Mouse (Mus musculus) fat pad, adult 2 months (tissue): Measurements from ENCODE around the gene Akna.

ENCODE experiments used
- DNase-seq: peaks from one replicate; pipeline ENCODE4 v3.0.0-alpha.2; 2011; ENCODE audit warnings: low read depth, low spot score; ENCODE audit errors: extremely low read depth

Gene Akna

GRCm38 (mm10) chr4:63384262-63384661 lies 18.9 kb downstream of the Akna start:
- DNase-seq: no peak

DNA sequence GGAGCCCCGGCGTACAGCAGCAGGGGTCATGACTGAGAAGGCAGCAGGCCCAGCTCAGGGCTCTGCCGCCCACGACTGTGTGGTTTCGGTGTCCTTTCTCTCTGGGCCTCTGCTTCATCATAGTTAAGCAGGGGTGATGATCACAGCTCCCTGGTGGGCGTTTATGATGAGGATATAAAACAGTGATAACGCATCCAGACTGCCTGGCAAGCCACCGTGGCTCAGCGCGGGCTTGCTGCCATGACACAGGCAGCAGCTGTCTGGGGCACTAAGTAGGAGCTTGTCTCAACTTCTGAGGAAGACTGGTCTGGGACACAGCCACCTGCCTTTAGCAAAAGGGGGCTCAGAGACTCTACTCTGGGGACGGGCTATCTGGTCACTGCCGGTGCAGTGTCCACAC lies 19.7 kb downstream of the Akna start:
- no peak for DNase-seq

DNA sequence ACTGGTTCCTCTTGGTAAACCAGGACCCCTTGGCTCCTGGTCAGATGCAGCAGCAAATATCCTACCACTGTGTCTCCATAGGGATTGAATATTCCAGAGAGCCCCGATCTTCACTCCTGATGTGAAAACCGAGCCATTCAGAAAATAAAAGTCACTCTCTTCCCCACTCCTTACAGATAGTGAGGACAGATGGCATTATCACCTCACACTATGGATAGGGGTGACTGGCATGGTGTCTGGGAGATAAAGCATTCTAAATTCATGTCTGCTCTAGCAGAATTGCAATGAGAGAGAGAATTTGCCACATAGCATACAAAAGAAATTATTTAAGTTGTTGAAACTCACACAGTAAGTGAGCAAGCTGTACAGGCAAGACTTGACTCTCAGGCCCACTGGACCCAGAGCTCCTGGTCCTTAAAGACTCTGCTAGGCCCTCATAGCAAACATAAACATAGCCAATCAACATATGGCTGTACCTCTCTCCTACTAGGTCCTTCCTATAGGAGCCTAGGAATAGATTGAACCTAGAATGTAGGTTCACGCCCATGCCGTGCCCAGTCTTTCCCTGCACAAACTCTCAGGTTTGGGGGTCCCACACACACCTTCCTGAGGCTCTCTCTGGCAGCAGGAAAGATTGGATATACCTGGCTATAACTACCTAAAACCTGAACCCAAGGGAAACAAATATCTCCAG lies 20.3 kb downstream of the Akna start:
- no peak for DNase-seq

- no peak for DNase-seq
These were observed 25.7 kb downstream of the Akna start for GRCm38 (mm10) chr4:63377483-63377882.

- no peak for DNase-seq
These were observed 27.8 kb downstream of the Akna start for GRCm38 (mm10) chr4:63375367-63375766.

- DNase-seq: no peak
These were observed 28.8 kb downstream of the Akna start for GRCm38 (mm10) chr4:63374331-63374730.

- DNase-seq: no peak
These were observed 29.8 kb downstream of the Akna start for GRCm38 (mm10) chr4:63373404-63373803.

DNA sequence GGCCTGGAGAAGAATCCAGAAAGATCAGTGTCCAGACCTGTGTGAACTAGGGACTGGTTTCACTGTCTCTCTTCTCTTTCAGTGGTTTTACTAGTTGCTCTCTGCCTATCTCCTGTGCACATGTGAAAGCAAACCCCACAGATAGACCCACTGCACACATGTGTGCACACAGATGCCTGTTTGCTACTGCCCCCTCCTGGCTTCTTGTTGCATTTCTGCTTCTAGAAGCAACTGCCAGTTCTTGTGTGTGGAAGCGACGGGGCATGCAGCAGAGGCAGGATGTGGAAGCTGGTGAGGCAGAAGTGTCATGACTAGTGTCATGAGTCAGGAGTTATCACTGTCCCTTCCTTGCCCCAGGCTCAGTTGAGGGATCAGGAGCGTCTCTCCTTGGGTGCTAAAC lies 31.3 kb downstream of the Akna start:
- no peak for DNase-seq

- no peak for DNase-seq
These were observed 32.3 kb downstream of the Akna start for GRCm38 (mm10) chr4:63370897-63371296.

GRCm38 (mm10) chr4:63368577-63368976 lies 34.6 kb downstream of the Akna start:
- DNase-seq: no peak

GRCm38 (mm10) chr4:63362150-63362549 lies 41.0 kb downstream of the Akna start, which contains the start of gene Orm2:
Gene Orm2 (plus strand): TSS chr4:63362449.
- no peak for DNase-seq

GRCm38 (mm10) chr4:63359861-63360260 lies 43.3 kb downstream of the Akna start:
- DNase-seq: no peak

- no peak for DNase-seq
These were observed 46.1 kb downstream of the Akna start for GRCm38 (mm10) chr4:63356981-63357570.

- DNase-seq: no peak
These were observed 47.1 kb downstream of the Akna start, which contains the start of gene Orm3 for GRCm38 (mm10) chr4:63355877-63356665. Gene Orm3 (plus strand): TSS chr4:63356162.

DNA sequence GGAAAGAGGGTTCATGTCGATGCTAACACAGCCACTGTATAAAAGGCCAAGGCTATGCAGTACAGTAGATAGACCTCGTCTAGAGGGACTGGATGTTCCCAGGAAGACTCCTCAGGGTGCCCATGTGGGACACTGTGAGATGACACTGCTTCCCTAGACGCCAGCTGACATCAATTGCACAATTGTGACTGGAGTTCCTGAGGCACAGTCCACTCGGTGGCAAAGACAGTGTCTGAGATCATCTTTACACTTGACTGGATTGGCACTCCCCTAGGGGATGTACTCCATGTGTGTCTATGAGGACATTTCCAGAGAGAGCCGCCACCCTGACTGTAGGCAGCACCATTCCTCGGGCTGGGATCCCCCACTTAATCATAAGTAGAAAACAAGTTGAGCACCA lies 54.6 kb downstream of the Akna start:
- DNase-seq: no peak

- no peak for DNase-seq
These were observed 56.5 kb downstream of the Akna start for GRCm38 (mm10) chr4:63346659-63347058.

- DNase-seq: no peak
These were observed 57.9 kb downstream of the Akna start for GRCm38 (mm10) chr4:63345261-63345660.

- DNase-seq: peak; percentile 93
These were observed 58.9 kb downstream of the Akna start, which contains the start of gene Orm1 for GRCm38 (mm10) chr4:63344295-63344694. Gene Orm1 (plus strand): TSS chr4:63344560.

- DNase-seq: no peak
These were observed 59.5 kb downstream of the Akna start for GRCm38 (mm10) chr4:63343608-63344007.

GRCm38 (mm10) chr4:63342491-63342890 lies 60.7 kb downstream of the Akna start:
- DNase-seq: peak; percentile 84

DNA sequence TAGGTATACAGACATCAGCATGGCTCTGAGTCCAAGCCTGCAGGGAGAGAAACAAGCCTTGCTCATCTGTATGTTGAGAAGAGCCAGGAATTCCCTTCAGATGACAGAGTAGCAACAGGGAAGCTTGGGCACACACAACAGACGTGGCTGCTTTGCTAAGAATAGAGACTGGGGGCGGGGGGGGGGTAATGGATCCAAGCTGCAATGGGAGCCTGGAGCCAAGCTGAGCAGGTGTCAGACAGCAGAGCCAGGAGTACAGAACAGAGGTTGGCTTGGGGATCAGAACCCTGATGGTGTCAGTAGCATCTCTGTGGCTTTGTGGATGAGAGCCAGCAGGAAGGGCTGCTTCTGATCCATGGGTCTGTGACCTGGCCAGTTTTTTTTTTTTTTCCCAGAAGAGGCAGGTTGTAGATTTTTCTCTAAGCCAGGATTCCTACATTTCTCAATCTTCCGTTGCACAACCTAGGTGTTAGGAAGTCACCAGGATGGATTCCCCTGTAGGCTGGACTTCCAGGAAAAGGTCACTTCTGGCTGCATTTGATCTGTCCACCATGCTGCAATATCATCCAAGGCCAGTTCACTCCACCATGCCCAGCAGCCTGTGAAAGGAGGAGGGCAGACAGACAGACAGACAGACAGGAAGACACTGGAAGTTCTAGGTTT lies 64.6 kb downstream of the Akna start:
- DNase-seq: no peak
